Mouse (Mus musculus): ENCODE data around the gene Elmod2.

Elmod2 gene

DNA sequence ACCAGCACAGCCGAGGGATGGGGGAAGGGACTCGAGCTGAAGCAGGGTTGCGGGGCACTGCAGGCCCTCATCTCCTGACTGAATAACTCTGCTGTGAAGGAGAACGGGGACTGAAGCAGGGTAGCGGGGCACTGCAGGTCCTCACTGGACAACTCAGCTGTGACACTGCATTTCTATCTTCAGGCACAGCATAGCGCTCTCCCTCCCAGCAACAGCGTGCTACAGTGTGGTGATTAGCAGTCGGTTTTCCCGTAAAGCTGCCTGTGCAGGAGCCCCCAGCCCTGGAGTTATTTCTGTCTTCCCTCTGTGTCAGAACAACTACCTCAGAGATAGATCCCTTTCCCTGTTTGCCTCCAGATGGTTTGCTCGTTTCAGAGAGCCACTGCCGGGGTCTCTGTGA lies 57.8 kb downstream of the Elmod2 start:
- no peak for DNase-seq (ENCODE audit: low spot score in 2 of 2)

DNA sequence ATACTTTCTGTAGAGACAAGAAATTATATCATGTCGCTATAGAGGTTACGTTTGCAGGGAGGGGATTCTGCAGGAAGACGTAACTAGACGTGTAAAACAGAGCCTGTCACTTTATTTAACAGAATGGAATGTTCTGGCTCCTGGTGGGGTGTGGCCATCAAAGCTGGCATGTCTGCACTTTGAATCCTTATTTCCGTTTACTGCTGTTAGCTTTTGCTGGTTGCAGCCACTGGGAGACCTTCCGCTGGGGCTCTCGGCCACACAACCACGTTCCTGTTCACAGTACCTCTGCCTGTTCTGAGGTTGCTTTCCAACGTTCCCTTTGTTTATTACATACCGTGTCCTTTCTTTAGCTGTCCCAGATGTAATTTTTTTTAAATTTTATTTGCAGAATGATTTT lies 59.8 kb downstream of the Elmod2 start:
- DNase-seq (ENCODE audit: low spot score in 2 of 2) = no peak

DNA sequence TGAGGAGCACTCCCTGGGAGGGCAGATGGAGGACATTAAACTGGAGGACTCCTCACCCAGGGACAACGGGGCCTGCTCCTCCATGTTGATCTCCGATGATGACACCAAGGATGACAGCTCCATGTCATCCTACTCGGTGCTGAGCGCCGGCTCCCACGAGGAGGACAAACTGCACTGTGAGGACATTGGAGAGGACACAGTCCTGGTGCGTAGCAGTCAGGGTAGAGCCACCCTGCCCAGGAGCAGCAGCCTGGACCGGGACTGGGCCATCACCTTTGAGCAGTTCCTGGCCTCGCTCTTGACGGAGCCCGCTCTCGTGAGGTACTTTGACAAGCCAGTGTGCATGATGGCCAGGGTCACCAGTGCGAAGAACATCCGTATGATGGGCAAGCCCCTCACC lies 61.1 kb downstream of the Elmod2 start:
- DNase-seq (ENCODE audit: low spot score in 2 of 2) = no peak

All from left cerebral cortex, adult 9 months (tissue).